Mouse (Mus musculus): ENCODE results near the gene Wnt9a. TPM values are rescaled to one million over a fixed set of nuclear protein-coding genes. Genes with fewer than 3 reads are reported as not detected.
A peak's percentile ranks its signal among the peaks of the same experiment; 100 is the strongest.
"Not testable (repeated sequence)": the region's sequence is repeated elsewhere in the genome, so short reads cannot be mapped to it uniquely, and the experiment has no call there.

Gene Wnt9a
- polyA plus RNA-seq, 1 experiment from 2014 or later: 1.6 TPM

DNA sequence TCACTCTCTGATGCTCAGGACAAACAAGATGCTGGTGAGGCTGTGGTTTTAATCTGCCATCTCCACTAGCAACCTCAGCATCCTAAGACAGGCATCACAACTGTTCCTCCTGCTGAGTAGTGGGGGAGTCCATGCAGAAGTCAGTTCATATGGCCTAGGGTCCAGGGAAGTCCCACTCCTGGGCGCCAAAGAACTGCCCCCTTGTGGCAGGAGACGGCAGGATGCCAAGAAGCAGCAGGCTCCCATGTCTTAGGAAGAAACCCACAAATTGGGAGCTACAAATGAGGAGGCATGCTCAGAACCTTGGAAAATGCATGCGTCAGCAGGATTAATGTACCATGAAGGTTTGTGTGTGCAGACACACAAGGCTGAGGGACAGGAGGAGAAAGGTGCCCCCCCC lies 59.9 kb downstream of the Wnt9a start:
- Histone ChIP-seq H3K36me3 (replicated peaks; ENCODE audit: control insufficient read depth, insufficient read depth, low read depth, low read length) (no peaks in the 10 kb centered on the region), H3K4me2 (ENCODE audit: low read depth, low read length) (no peak overlapping the region), H3K9me3 (replicated peaks; ENCODE audit: control insufficient read depth, low read length) (no peaks in the 10 kb centered on the region), H3K27me3 (ENCODE audit: control insufficient read depth, insufficient read depth, low read length) (no peaks in the 10 kb centered on the region), H3K27ac (replicated peaks; ENCODE audit: low read depth, low read length) (no peak overlapping the region), H3K4me1 (ENCODE audit: control insufficient read depth, insufficient read depth, low read length) (no peaks in the 10 kb centered on the region), H3K4me3 (ENCODE audit: low read depth, low read length) (no peak overlapping the region), H3K9ac (replicated peaks; ENCODE audit: low read length) (no peak overlapping the region)
- peak; percentile 34 for DNase-seq (ENCODE audit: low spot score)
- no peak; the same call in 1 of the 2 replicates for ATAC-seq (replicated peaks; ENCODE audit: insufficient number of reproducible peaks, low FRiP score, low TSS enrichment, low read depth)
- 36% methylated on average over 3 of the region's 3 CpGs for WGBS

DNA sequence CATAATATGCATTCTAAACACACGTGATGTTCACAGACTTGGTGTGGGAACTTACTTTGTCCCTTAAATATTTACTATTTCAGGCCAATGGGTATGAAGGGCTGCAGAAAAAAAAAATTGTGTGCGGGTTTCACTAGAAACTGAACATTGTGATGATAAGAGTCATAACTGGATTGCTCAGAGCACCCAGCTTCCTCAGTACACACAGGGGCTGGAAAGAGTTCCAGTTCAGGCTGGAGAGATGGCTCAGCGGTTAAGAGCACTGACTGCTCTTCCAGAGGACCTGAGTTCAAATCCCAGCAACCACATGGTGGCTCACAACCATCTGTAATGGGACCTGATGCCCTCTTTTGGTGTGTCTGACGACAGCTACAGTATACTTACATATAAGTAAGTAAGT lies 61.2 kb downstream of the Wnt9a start:
- not testable (repeated sequence) for H3K27ac ChIP-seq (replicated peaks; ENCODE audit: low read depth, low read length); H3K36me3 ChIP-seq (replicated peaks; ENCODE audit: control insufficient read depth, insufficient read depth, low read depth, low read length); H3K4me3 ChIP-seq (ENCODE audit: low read depth, low read length); H3K9me3 ChIP-seq (replicated peaks; ENCODE audit: control insufficient read depth, low read length); H3K4me2 ChIP-seq (ENCODE audit: low read depth, low read length); DNase-seq (ENCODE audit: low spot score); H3K4me1 ChIP-seq (ENCODE audit: control insufficient read depth, insufficient read depth, low read length); H3K27me3 ChIP-seq (ENCODE audit: control insufficient read depth, insufficient read depth, low read length); ATAC-seq (replicated peaks; ENCODE audit: insufficient number of reproducible peaks, low FRiP score, low TSS enrichment, low read depth); H3K9ac ChIP-seq (replicated peaks; ENCODE audit: low read length)
- WGBS: 77% methylated on average over 4 of the region's 4 CpGs

DNA sequence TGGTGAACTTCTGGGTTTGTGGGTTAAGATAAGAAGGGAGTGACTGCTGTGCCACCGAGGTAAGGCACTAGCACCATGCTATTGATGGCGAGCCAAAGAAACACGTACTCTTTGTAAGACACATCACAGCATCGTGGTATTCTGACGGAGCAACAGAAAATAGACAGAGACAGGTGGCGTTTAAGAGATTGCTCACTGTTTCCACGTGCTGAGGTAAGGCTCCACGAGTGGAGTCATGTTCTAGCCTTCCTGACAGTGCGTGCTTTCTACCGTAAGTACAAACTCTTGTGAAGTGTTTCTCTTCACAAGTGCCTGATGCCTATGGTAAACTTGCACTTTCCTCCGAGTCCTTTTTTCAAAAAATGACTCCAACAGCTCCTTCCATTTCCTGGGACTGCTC lies 63.1 kb downstream of the Wnt9a start:
- no peak overlapping the region for H3K4me3 ChIP-seq (ENCODE audit: low read depth, low read length)
- H3K27ac ChIP-seq (replicated peaks; ENCODE audit: low read depth, low read length): no peak overlapping the region
- no peaks in the 10 kb centered on the region for H3K4me1 ChIP-seq (ENCODE audit: control insufficient read depth, insufficient read depth, low read length)
- H3K4me2 ChIP-seq (ENCODE audit: low read depth, low read length): no peak overlapping the region
- no peaks in the 10 kb centered on the region for H3K27me3 ChIP-seq (ENCODE audit: control insufficient read depth, insufficient read depth, low read length)
- no peaks in the 10 kb centered on the region for H3K9me3 ChIP-seq (replicated peaks; ENCODE audit: control insufficient read depth, low read length)
- no peaks in the 10 kb centered on the region for H3K36me3 ChIP-seq (replicated peaks; ENCODE audit: control insufficient read depth, insufficient read depth, low read depth, low read length)
- H3K9ac ChIP-seq (replicated peaks; ENCODE audit: low read length): no peak overlapping the region
- DNase-seq (ENCODE audit: low spot score) (no peak), ATAC-seq (replicated peaks; ENCODE audit: insufficient number of reproducible peaks, low FRiP score, low TSS enrichment, low read depth) (no peak)
- 83% methylated on average over 11 of the region's 11 CpGs for whole genome bisulfite sequencing

DNA sequence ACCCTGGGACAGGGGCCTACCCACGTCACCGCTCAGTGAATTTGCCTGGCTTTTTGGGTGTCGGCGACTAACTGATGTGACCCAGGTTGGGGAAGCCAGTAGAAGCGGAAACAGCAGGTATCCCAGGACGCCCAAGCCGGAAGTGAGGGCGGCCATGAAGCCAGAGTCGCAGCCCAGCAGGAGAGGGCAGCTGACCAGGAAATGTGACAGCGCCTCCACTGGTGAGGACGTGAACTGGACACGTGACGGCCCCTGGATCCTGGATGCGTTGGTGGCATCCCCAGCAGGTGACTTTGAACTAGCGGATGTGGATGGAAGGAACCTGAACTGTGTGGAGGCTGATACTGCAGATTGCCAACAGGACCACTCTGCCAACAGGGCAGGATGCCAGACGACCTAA lies 68.7 kb downstream of the Wnt9a start, which contains the start of gene Prss38:
TSS of gene Prss38 (minus strand) at position 183 of the 400 bp plus-strand sequence.
- DNase-seq (ENCODE audit: low spot score) (no peak), ATAC-seq (replicated peaks; ENCODE audit: insufficient number of reproducible peaks, low FRiP score, low TSS enrichment, low read depth) (no peak)
- no peak within 1 kb of the TSS for H3K4me2 ChIP-seq (ENCODE audit: low read depth, low read length)
- H3K9ac ChIP-seq (replicated peaks; ENCODE audit: low read length): no peak within 1 kb of the TSS
- H3K4me3 ChIP-seq (ENCODE audit: low read depth, low read length): no peak within 1 kb of the TSS
- H3K27me3 ChIP-seq (ENCODE audit: control insufficient read depth, insufficient read depth, low read length): no peaks in the 10 kb centered on the region
- H3K4me1 ChIP-seq (ENCODE audit: control insufficient read depth, insufficient read depth, low read length): no peaks in the 10 kb centered on the region
- H3K36me3 ChIP-seq (replicated peaks; ENCODE audit: control insufficient read depth, insufficient read depth, low read depth, low read length): no peaks in the 10 kb centered on the region
- no peak within 1 kb of the TSS for H3K27ac ChIP-seq (replicated peaks; ENCODE audit: low read depth, low read length)
- WGBS: 71% methylated on average over 16 of the region's 16 CpGs
- no peaks in the 10 kb centered on the region for H3K9me3 ChIP-seq (replicated peaks; ENCODE audit: control insufficient read depth, low read length)

DNA sequence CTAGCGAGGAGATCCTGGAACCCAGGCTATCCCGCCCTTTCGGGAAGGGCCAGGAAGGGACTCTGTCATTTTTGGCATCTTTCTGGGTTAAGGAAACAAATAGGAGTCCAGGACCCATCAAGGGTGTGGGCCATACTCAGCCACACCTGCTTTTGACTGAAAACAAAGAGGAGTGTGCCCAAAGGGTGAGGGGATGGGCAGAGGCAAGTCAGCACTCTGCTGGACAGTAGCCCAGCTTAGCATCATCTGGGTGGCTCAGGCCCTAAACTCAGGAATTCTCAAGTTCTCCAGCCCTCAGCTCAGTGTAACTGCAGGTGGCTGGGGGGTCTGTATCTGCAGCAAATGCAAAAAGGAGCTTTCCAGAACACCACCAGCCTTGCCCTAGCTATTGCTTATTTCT lies 71.3 kb downstream of the Wnt9a start:
- Histone ChIP-seq H3K36me3 (replicated peaks; ENCODE audit: control insufficient read depth, insufficient read depth, low read depth, low read length) (no peaks in the 10 kb centered on the region), H3K4me2 (ENCODE audit: low read depth, low read length) (no peak overlapping the region), H3K27me3 (ENCODE audit: control insufficient read depth, insufficient read depth, low read length) (no peaks in the 10 kb centered on the region), H3K4me3 (ENCODE audit: low read depth, low read length) (no peak overlapping the region), H3K9ac (replicated peaks; ENCODE audit: low read length) (no peak overlapping the region), H3K9me3 (replicated peaks; ENCODE audit: control insufficient read depth, low read length) (no peaks in the 10 kb centered on the region), H3K27ac (replicated peaks; ENCODE audit: low read depth, low read length) (no peak overlapping the region), H3K4me1 (ENCODE audit: control insufficient read depth, insufficient read depth, low read length) (no peaks in the 10 kb centered on the region)
- ATAC-seq (replicated peaks; ENCODE audit: insufficient number of reproducible peaks, low FRiP score, low TSS enrichment, low read depth) (no peak), DNase-seq (ENCODE audit: low spot score) (no peak)
- 86% methylated on average over 3 of the region's 3 CpGs for WGBS

DNA sequence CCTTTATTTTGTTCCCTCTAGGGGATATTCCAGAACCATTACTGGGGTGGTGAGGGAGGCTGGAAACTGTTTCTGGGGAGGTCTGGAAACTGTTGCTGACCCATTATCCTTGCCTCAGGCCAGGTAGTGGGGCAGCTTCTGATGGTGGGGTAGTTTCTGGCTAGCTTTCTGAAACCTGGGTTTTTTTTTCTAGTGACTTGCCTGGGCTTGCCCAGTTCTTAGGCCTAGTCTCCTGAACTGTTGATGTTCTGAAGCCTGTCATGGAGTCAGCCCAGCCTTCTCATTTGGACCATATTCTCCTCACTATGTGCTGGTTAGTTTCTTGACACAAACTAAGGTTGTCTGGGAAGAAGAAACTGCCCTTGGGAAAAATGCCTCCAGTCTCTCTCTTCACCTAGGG lies 72.8 kb downstream of the Wnt9a start:
- no peak overlapping the region for H3K9ac ChIP-seq (replicated peaks; ENCODE audit: low read length)
- DNase-seq (ENCODE audit: low spot score): no peak

More for the DNA sequence above, 72.8 kb downstream of the Wnt9a start:
- no peak for ATAC-seq (replicated peaks; ENCODE audit: insufficient number of reproducible peaks, low FRiP score, low TSS enrichment, low read depth)
- no peaks in the 10 kb centered on the region for H3K9me3 ChIP-seq (replicated peaks; ENCODE audit: control insufficient read depth, low read length)
- no peak overlapping the region for H3K27ac ChIP-seq (replicated peaks; ENCODE audit: low read depth, low read length)
- H3K27me3 ChIP-seq (ENCODE audit: control insufficient read depth, insufficient read depth, low read length): no peaks in the 10 kb centered on the region
- H3K4me1 ChIP-seq (ENCODE audit: control insufficient read depth, insufficient read depth, low read length): peaks cover 6% of the 10 kb centered on the region
- no peaks in the 10 kb centered on the region for H3K36me3 ChIP-seq (replicated peaks; ENCODE audit: control insufficient read depth, insufficient read depth, low read depth, low read length)
- no peak overlapping the region for H3K4me2 ChIP-seq (ENCODE audit: low read depth, low read length)
- H3K4me3 ChIP-seq (ENCODE audit: low read depth, low read length): no peak overlapping the region

Small RNAs within 50 kb of the gene (microRNA-seq; reads per million reads assigned to microRNA genes)
- gene Gm24756 (ENCODE audit: borderline number of aligned reads): not detected

Other genes starting within 250 kb of the Wnt9a start
- gene Obscn, start 170.5 kb upstream of the Wnt9a start, polyA plus RNA-seq (2014; fragmentation: Nextera tagmentation; extraction: Ambion mirVana): 0.04 and 0.62 TPM in 2 replicates
- 1.5 and 2.6 TPM in 2 replicates for gene Iba57, start 143.2 kb upstream of the Wnt9a start, polyA plus RNA-seq (2014; fragmentation: Nextera tagmentation; extraction: Ambion mirVana)
- gene Gjc2, start 123.7 kb upstream of the Wnt9a start, polyA plus RNA-seq (2014; fragmentation: Nextera tagmentation; extraction: Ambion mirVana): 0.15 TPM in 1 of 2 replicates, not detected in the other
- 121 and 139 TPM in 2 replicates for gene Guk1, start 114.7 kb upstream of the Wnt9a start, polyA plus RNA-seq (2014; fragmentation: Nextera tagmentation; extraction: Ambion mirVana)
- gene Mrpl55, start 104.4 kb upstream of the Wnt9a start, polyA plus RNA-seq (2014; fragmentation: Nextera tagmentation; extraction: Ambion mirVana): 89.8 and 95.2 TPM in 2 replicates
- 35.7 and 36.8 TPM in 2 replicates for gene 2310033P09Rik, start 98.6 kb upstream of the Wnt9a start, polyA plus RNA-seq (2014; fragmentation: Nextera tagmentation; extraction: Ambion mirVana)
- 626 and 650 TPM in 2 replicates for gene Arf1, start 78.7 kb upstream of the Wnt9a start, polyA plus RNA-seq (2014; fragmentation: Nextera tagmentation; extraction: Ambion mirVana)
- gene Wnt3a, start 16.2 kb upstream of the Wnt9a start, polyA plus RNA-seq (2014; fragmentation: Nextera tagmentation; extraction: Ambion mirVana): 0.39 and 0.77 TPM in 2 replicates
- gene Prss38, start 68.7 kb downstream of the Wnt9a start, polyA plus RNA-seq (2014; fragmentation: Nextera tagmentation; extraction: Ambion mirVana): 0.17 TPM in 1 of 2 replicates, not detected in the other
- 16.1 and 16.2 TPM in 2 replicates for gene Jmjd4, start 143.1 kb downstream of the Wnt9a start, polyA plus RNA-seq (2014; fragmentation: Nextera tagmentation; extraction: Ambion mirVana)
- gene Snap47, start 144.3 kb downstream of the Wnt9a start, polyA plus RNA-seq (2014; fragmentation: Nextera tagmentation; extraction: Ambion mirVana): 177 and 191 TPM in 2 replicates
- gene Zfp867, start 165.5 kb downstream of the Wnt9a start, polyA plus RNA-seq (2014; fragmentation: Nextera tagmentation; extraction: Ambion mirVana): 10.3 and 11.8 TPM in 2 replicates
- 21.5 and 23.0 TPM in 2 replicates for gene Zkscan17, start 219.8 kb downstream of the Wnt9a start, polyA plus RNA-seq (2014; fragmentation: Nextera tagmentation; extraction: Ambion mirVana)
- 0.11 and 0.13 TPM in 2 replicates for gene Nlrp3, start 234.6 kb downstream of the Wnt9a start, polyA plus RNA-seq (2014; fragmentation: Nextera tagmentation; extraction: Ambion mirVana)

All from embryonic facial prominence, embryonic 11.5 days (tissue).